Mouse (Mus musculus) heart, adult 9 months (tissue): ENCODE data around the gene Tm9sf4.

Experiments used
- DNase-seq, 2 experiments: peaks; one replicate each; pipeline ENCODE4 v3.0.0; 2022; ENCODE audit warnings: low spot score in 2 of 2

Tm9sf4 gene

GRCm38 (mm10) chr2:153160844-153161683, at the start of gene Tm9sf4:
TSS of gene Tm9sf4 (plus strand) at chr2:153161303.
- peak; percentile 88 to 93 for DNase-seq

GRCm38 (mm10) chr2:153115679-153116081, 45.4 kb upstream of the Tm9sf4 start:
- DNase-seq: no peak

- peak; percentile 14 to 50 for DNase-seq
Observed at GRCm38 (mm10) chr2:153117051-153117486, 44.0 kb upstream of the Tm9sf4 start.

GRCm38 (mm10) chr2:153119488-153119887, 41.6 kb upstream of the Tm9sf4 start:
- no peak for DNase-seq

GRCm38 (mm10) chr2:153120126-153120525, 41.0 kb upstream of the Tm9sf4 start:
- DNase-seq: no peak

GRCm38 (mm10) chr2:153121821-153122615, 39.1 kb upstream of the Tm9sf4 start:
- DNase-seq: no peak

GRCm38 (mm10) chr2:153122701-153123100, 38.4 kb upstream of the Tm9sf4 start:
- DNase-seq: no peak

GRCm38 (mm10) chr2:153125875-153126274, 35.2 kb upstream of the Tm9sf4 start:
- no peak for DNase-seq

GRCm38 (mm10) chr2:153131019-153131418, 30.1 kb upstream of the Tm9sf4 start:
- no peak for DNase-seq

GRCm38 (mm10) chr2:153134237-153134636, 26.9 kb upstream of the Tm9sf4 start:
- DNase-seq: no peak

GRCm38 (mm10) chr2:153136211-153136610, 24.9 kb upstream of the Tm9sf4 start:
- no peak for DNase-seq

- no peak for DNase-seq
Observed at GRCm38 (mm10) chr2:153139158-153139557, 21.9 kb upstream of the Tm9sf4 start.

- peak; percentile 19 to 36 for DNase-seq
Observed at GRCm38 (mm10) chr2:153139996-153140613, 21.0 kb upstream of the Tm9sf4 start.

- peak in 1 of 2 experiments; percentile 11 for DNase-seq
Observed at GRCm38 (mm10) chr2:153142620-153143199, 18.4 kb upstream of the Tm9sf4 start.

- DNase-seq: no peak
Observed at GRCm38 (mm10) chr2:153145346-153145745, 15.8 kb upstream of the Tm9sf4 start.

- DNase-seq: no peak
Observed at GRCm38 (mm10) chr2:153147236-153147635, 13.9 kb upstream of the Tm9sf4 start.

- DNase-seq: peak; percentile 35 to 47
Observed at GRCm38 (mm10) chr2:153147715-153148114, 13.4 kb upstream of the Tm9sf4 start.

- no peak for DNase-seq
Observed at GRCm38 (mm10) chr2:153149742-153150141, 11.4 kb upstream of the Tm9sf4 start.

- DNase-seq: no peak
Observed at GRCm38 (mm10) chr2:153151026-153151425, 10.1 kb upstream of the Tm9sf4 start.

GRCm38 (mm10) chr2:153151926-153152665, 9.0 kb upstream of the Tm9sf4 start:
- DNase-seq: no peak

- no peak for DNase-seq
Observed at GRCm38 (mm10) chr2:153153033-153153450, 8.1 kb upstream of the Tm9sf4 start.
